Mouse (Mus musculus): Measurements from ENCODE around the gene Ccdc69. TPM values are rescaled to one million over a fixed set of nuclear protein-coding genes. Genes with fewer than 3 reads are reported as not detected.

Gene Ccdc69
- polyA plus RNA-seq, 1 experiment from 2014 or later, result 0.14 TPM

GRCm38 (mm10) chr11:55025896-55026295, 52.0 kb downstream of the Ccdc69 start:
- Histone ChIP-seq H3K4me3 (replicated peaks; ENCODE audit: low read depth, low read length) (no peak overlapping the region), H3K9ac (replicated peaks; ENCODE audit: low read length) (no peak overlapping the region), H3K4me1 (ENCODE audit: control insufficient read depth, insufficient read depth, low read length) (peaks cover 24% of the 10 kb centered on the region), H3K36me3 (ENCODE audit: control insufficient read depth, insufficient read depth, low read length) (no peaks in the 10 kb centered on the region), H3K27ac (replicated peaks; ENCODE audit: low read depth, low read length) (no peak overlapping the region), H3K9me3 (ENCODE audit: control insufficient read depth, low read length) (no peaks in the 10 kb centered on the region), H3K27me3 (ENCODE audit: control insufficient read depth, insufficient read depth, low read length) (no peaks in the 10 kb centered on the region), H3K4me2 (ENCODE audit: low read length) (no peak overlapping the region)
- WGBS, result 93% methylated on average over 4 of the region's 4 CpGs
- DNase-seq (no peak), ATAC-seq (ENCODE audit: low FRiP score, low TSS enrichment) (no peak)

- Histone ChIP-seq H3K9me3 (ENCODE audit: control insufficient read depth, low read length) (no peaks in the 10 kb centered on the region), H3K4me1 (ENCODE audit: control insufficient read depth, insufficient read depth, low read length) (peaks cover 24% of the 10 kb centered on the region), H3K9ac (replicated peaks; ENCODE audit: low read length) (no peak overlapping the region), H3K4me2 (ENCODE audit: low read length) (peak overlapping the region; percentile 27; the same call in 1 of the 2 replicates), H3K27ac (replicated peaks; ENCODE audit: low read depth, low read length) (peak overlapping the region; percentile 84), H3K4me3 (replicated peaks; ENCODE audit: low read depth, low read length) (no peak overlapping the region), H3K27me3 (ENCODE audit: control insufficient read depth, insufficient read depth, low read length) (no peaks in the 10 kb centered on the region), H3K36me3 (ENCODE audit: control insufficient read depth, insufficient read depth, low read length) (no peaks in the 10 kb centered on the region)
- no peak for ATAC-seq (ENCODE audit: low FRiP score, low TSS enrichment)
- DNase-seq, result no peak
- WGBS, result 85% methylated on average over 3 of the region's 3 CpGs
Measured at GRCm38 (mm10) chr11:55023583-55023982, 54.3 kb downstream of the Ccdc69 start.

- no peaks in the 10 kb centered on the region for H3K27me3 ChIP-seq (ENCODE audit: control insufficient read depth, insufficient read depth, low read length)
- peak overlapping the region; percentile 84 for H3K27ac ChIP-seq (replicated peaks; ENCODE audit: low read depth, low read length)
- H3K36me3 ChIP-seq (ENCODE audit: control insufficient read depth, insufficient read depth, low read length), result no peaks in the 10 kb centered on the region
- ATAC-seq (ENCODE audit: low FRiP score, low TSS enrichment) (peak; percentile 77), DNase-seq (peak; percentile 85)
- H3K4me3 ChIP-seq (replicated peaks; ENCODE audit: low read depth, low read length), result no peak overlapping the region
- H3K9ac ChIP-seq (replicated peaks; ENCODE audit: low read length), result 0 out of 2 replicates have a peak overlapping the region, but pooled peaks have one; percentile 4
- H3K4me2 ChIP-seq (ENCODE audit: low read length), result peak overlapping the region; percentile 27; the same call in 1 of the 2 replicates
- 9% methylated on average over 10 of the region's 10 CpGs for WGBS
- peaks cover 24% of the 10 kb centered on the region for H3K4me1 ChIP-seq (ENCODE audit: control insufficient read depth, insufficient read depth, low read length)
- no peaks in the 10 kb centered on the region for H3K9me3 ChIP-seq (ENCODE audit: control insufficient read depth, low read length)
Measured at GRCm38 (mm10) chr11:55023049-55023564, 54.8 kb downstream of the Ccdc69 start.

- H3K36me3 ChIP-seq (ENCODE audit: control insufficient read depth, insufficient read depth, low read length), result no peaks in the 10 kb centered on the region
- WGBS, result 62% methylated on average over 5 of the region's 5 CpGs
- H3K27me3 ChIP-seq (ENCODE audit: control insufficient read depth, insufficient read depth, low read length), result no peaks in the 10 kb centered on the region
- peak overlapping the region; percentile 84 for H3K27ac ChIP-seq (replicated peaks; ENCODE audit: low read depth, low read length)
- ATAC-seq (ENCODE audit: low FRiP score, low TSS enrichment), result no peak
- DNase-seq, result peak; percentile 14
- peaks cover 24% of the 10 kb centered on the region for H3K4me1 ChIP-seq (ENCODE audit: control insufficient read depth, insufficient read depth, low read length)
- H3K9me3 ChIP-seq (ENCODE audit: control insufficient read depth, low read length), result no peaks in the 10 kb centered on the region
- H3K9ac ChIP-seq (replicated peaks; ENCODE audit: low read length), result no peak overlapping the region
- H3K4me2 ChIP-seq (ENCODE audit: low read length), result no peak overlapping the region
- H3K4me3 ChIP-seq (replicated peaks; ENCODE audit: low read depth, low read length), result no peak overlapping the region
Measured at GRCm38 (mm10) chr11:55022508-55022907, 55.4 kb downstream of the Ccdc69 start.

GRCm38 (mm10) chr11:55021859-55022258, 56.1 kb downstream of the Ccdc69 start:
- no peak overlapping the region for H3K4me3 ChIP-seq (replicated peaks; ENCODE audit: low read depth, low read length)
- no peak overlapping the region for H3K9ac ChIP-seq (replicated peaks; ENCODE audit: low read length)
- no peak for ATAC-seq (ENCODE audit: low FRiP score, low TSS enrichment)
- no peaks in the 10 kb centered on the region for H3K36me3 ChIP-seq (ENCODE audit: control insufficient read depth, insufficient read depth, low read length)
- no peaks in the 10 kb centered on the region for H3K9me3 ChIP-seq (ENCODE audit: control insufficient read depth, low read length)
- no peak overlapping the region for H3K4me2 ChIP-seq (ENCODE audit: low read length)
- no peak overlapping the region for H3K27ac ChIP-seq (replicated peaks; ENCODE audit: low read depth, low read length)
- WGBS, result 71% methylated on average over 6 of the region's 6 CpGs
- no peak for DNase-seq
- no peaks in the 10 kb centered on the region for H3K27me3 ChIP-seq (ENCODE audit: control insufficient read depth, insufficient read depth, low read length)
- peaks cover 24% of the 10 kb centered on the region for H3K4me1 ChIP-seq (ENCODE audit: control insufficient read depth, insufficient read depth, low read length)

- Histone ChIP-seq H3K4me2 (ENCODE audit: low read length) (no peak overlapping the region), H3K27ac (replicated peaks; ENCODE audit: low read depth, low read length) (no peak overlapping the region), H3K27me3 (ENCODE audit: control insufficient read depth, insufficient read depth, low read length) (no peaks in the 10 kb centered on the region), H3K4me1 (ENCODE audit: control insufficient read depth, insufficient read depth, low read length) (peaks cover 24% of the 10 kb centered on the region), H3K4me3 (replicated peaks; ENCODE audit: low read depth, low read length) (no peak overlapping the region), H3K9ac (replicated peaks; ENCODE audit: low read length) (no peak overlapping the region), H3K36me3 (ENCODE audit: control insufficient read depth, insufficient read depth, low read length) (no peaks in the 10 kb centered on the region), H3K9me3 (ENCODE audit: control insufficient read depth, low read length) (no peaks in the 10 kb centered on the region)
- no peak for ATAC-seq (ENCODE audit: low FRiP score, low TSS enrichment)
- DNase-seq, result no peak
Measured at GRCm38 (mm10) chr11:55021458-55021857, 56.5 kb downstream of the Ccdc69 start.

GRCm38 (mm10) chr11:55019711-55020110, 58.2 kb downstream of the Ccdc69 start:
- ATAC-seq (ENCODE audit: low FRiP score, low TSS enrichment), result no peak
- peaks cover 29% of the 10 kb centered on the region for H3K4me1 ChIP-seq (ENCODE audit: control insufficient read depth, insufficient read depth, low read length)
- DNase-seq, result no peak
- H3K9me3 ChIP-seq (ENCODE audit: control insufficient read depth, low read length), result no peaks in the 10 kb centered on the region
- H3K4me2 ChIP-seq (ENCODE audit: low read length), result no peak overlapping the region
- no peak overlapping the region for H3K27ac ChIP-seq (replicated peaks; ENCODE audit: low read depth, low read length)
- H3K27me3 ChIP-seq (ENCODE audit: control insufficient read depth, insufficient read depth, low read length), result no peaks in the 10 kb centered on the region
- H3K36me3 ChIP-seq (ENCODE audit: control insufficient read depth, insufficient read depth, low read length), result no peaks in the 10 kb centered on the region
- no peak overlapping the region for H3K9ac ChIP-seq (replicated peaks; ENCODE audit: low read length)
- WGBS, result 99% methylated on average over 2 of the region's 2 CpGs
- H3K4me3 ChIP-seq (replicated peaks; ENCODE audit: low read depth, low read length), result no peak overlapping the region

GRCm38 (mm10) chr11:55018034-55018433, 59.9 kb downstream of the Ccdc69 start:
- no peak for ATAC-seq (ENCODE audit: low FRiP score, low TSS enrichment)
- no peak overlapping the region for H3K27ac ChIP-seq (replicated peaks; ENCODE audit: low read depth, low read length)

GRCm38 (mm10) chr11:55017201-55017600, 60.7 kb downstream of the Ccdc69 start:
- Histone ChIP-seq H3K4me1 (ENCODE audit: control insufficient read depth, insufficient read depth, low read length) (peaks cover 8% of the 10 kb centered on the region), H3K9ac (replicated peaks; ENCODE audit: low read length) (no peak overlapping the region), H3K27me3 (ENCODE audit: control insufficient read depth, insufficient read depth, low read length) (no peaks in the 10 kb centered on the region), H3K4me3 (replicated peaks; ENCODE audit: low read depth, low read length) (no peak overlapping the region), H3K27ac (replicated peaks; ENCODE audit: low read depth, low read length) (no peak overlapping the region), H3K36me3 (ENCODE audit: control insufficient read depth, insufficient read depth, low read length) (no peaks in the 10 kb centered on the region), H3K4me2 (ENCODE audit: low read length) (no peak overlapping the region), H3K9me3 (ENCODE audit: control insufficient read depth, low read length) (no peaks in the 10 kb centered on the region)
- DNase-seq (no peak), ATAC-seq (ENCODE audit: low FRiP score, low TSS enrichment) (no peak)
- WGBS, result 67% methylated on average over 2 of the region's 2 CpGs

More at GRCm38 (mm10) chr11:55018034-55018433, 59.9 kb downstream of the Ccdc69 start:
- no peak for DNase-seq
- Histone ChIP-seq H3K9me3 (ENCODE audit: control insufficient read depth, low read length) (no peaks in the 10 kb centered on the region), H3K4me2 (ENCODE audit: low read length) (no peak overlapping the region), H3K4me3 (replicated peaks; ENCODE audit: low read depth, low read length) (no peak overlapping the region), H3K27me3 (ENCODE audit: control insufficient read depth, insufficient read depth, low read length) (no peaks in the 10 kb centered on the region), H3K9ac (replicated peaks; ENCODE audit: low read length) (no peak overlapping the region), H3K4me1 (ENCODE audit: control insufficient read depth, insufficient read depth, low read length) (peaks cover 16% of the 10 kb centered on the region), H3K36me3 (ENCODE audit: control insufficient read depth, insufficient read depth, low read length) (no peaks in the 10 kb centered on the region)
- WGBS, result 83% methylated on average over 6 of the region's 6 CpGs
